Mouse (Mus musculus) cerebellum, adult 2 months (tissue): Measurements from ENCODE around the gene Dpy30.

ENCODE experiments used
- CTCF ChIP-seq: fragments of 200-500 bp; IDR thresholded peaks from 2 replicates; pipeline ENCODE4 v1.5.1; 2011; ENCODE audit warnings: low read depth, mild to moderate bottlenecking, control low read depth, low read length, moderate library complexity, borderline replicate concordance; ENCODE audit not compliant: insufficient read depth
- POLR2A ChIP-seq: fragments of 200-500 bp; IDR thresholded peaks from 2 replicates; pipeline ENCODE4 v1.6.1; 2011; ENCODE audit warnings: low read length, control low read depth, borderline replicate concordance; ENCODE audit not compliant: insufficient read depth

DNA sequence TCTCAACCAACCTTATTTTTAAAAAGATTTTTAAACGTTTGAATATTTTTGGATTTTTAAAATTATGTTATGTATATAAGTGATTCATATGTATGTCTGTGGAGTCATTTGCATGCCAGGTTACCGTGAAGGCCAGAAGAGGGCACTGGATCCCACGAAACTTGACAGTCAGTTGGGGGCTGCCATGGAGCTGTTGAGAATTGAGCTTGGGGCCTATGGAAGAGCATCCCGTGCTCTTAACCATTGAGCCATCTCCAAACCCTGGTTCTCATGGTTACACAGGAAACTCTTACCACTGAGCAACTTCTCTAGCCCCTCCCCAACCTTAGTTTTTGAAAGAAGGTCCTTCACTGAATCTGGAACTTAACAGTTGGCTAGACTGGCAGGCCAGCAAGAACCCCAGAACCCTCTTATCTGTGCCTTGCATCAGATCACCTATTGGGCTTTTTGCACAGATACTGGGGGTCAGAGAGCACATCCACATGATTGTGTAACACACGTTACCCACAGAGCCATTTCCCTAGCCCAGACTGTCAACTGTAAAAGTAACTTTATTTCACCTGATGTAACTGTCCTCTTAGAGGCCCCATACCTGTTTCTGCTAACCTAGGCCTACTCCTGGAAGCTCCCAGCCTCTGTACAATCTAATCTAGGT is 1.2 kb downstream of the Dpy30 start:
- TF ChIP-seq CTCF (peak; percentile 28; the same call in 1 of the 2 replicates), POLR2A (no peak)
